Mouse (Mus musculus): Measurements from ENCODE around the gene Adamtsl2. TPM values are rescaled to one million over a fixed set of nuclear protein-coding genes. Genes with fewer than 3 reads are reported as not detected.

Gene Adamtsl2
- total RNA-seq (2015), result not detected in 2 replicates
- total RNA-seq (2017), result not detected in 2 replicates

DNA sequence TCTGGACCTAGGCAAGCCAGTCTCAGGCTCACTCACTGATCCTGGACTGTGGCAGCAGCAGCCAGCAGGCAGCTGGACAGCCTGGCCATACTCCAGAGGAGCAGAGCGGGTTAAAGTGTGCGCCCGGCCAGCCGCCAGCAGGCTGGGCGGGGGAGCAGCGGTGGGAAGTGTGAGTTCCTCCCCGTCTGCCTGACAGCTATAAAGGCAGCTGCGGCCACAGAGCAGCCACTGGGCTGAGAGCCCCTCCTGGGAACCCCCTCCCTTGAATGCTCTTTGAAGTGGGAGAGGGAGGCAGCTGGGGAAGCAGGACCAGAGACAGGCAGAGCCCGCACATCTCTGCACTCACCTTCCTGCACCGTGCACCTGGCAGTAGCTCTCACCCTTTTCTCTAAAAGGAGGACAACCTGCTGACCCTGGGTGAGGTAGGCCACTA is at the start of gene Adamtsl2:
Gene Adamtsl2, plus strand, starts transcription at position 228 of the 433 bp plus-strand sequence.
- no peak; the same call in 1 of the 2 replicates for ATAC-seq (replicated peaks; ENCODE audit: poor library complexity)

DNA sequence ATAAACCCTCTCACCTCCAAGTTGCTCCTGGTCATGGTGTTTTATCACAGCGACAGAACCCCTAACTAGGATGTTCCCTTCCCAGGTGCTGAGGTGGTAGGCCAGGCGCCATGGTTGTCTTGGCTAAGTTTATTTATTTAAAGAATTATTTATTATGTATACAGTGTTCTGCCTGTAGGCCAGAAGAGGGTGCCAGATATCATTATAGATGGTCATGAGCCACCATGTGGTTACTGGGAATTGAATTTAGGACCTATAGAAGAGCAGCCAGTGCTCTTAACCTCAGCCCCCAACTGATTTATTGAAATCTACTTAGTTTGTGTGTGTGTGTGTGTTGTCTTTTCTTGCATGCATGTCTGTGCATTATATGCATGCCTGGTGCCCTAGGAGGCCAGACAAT is 46.8 kb upstream of the Adamtsl2 start:
- ATAC-seq (replicated peaks; ENCODE audit: poor library complexity), result no peak

DNA sequence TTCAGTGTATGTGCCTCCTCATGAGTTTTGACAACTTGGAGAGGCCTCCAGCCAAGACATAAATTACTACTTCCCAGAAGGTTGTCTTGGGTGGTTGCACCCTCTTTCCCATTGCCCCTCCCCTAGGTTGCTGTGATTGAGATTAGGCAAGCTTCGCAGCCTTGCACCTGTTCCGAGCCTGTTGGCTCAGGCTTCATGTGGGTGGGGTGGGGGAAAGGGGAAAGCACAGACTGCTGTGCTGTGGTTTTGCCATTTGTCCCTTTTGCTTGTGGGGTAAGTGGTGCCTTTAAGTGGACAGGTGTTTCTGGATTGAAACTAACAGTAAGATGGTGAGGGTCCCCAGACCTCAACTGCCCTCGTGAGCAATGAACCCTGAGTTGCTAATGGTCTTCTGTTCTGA is 43.2 kb upstream of the Adamtsl2 start:
- ATAC-seq (replicated peaks; ENCODE audit: poor library complexity), result no peak

DNA sequence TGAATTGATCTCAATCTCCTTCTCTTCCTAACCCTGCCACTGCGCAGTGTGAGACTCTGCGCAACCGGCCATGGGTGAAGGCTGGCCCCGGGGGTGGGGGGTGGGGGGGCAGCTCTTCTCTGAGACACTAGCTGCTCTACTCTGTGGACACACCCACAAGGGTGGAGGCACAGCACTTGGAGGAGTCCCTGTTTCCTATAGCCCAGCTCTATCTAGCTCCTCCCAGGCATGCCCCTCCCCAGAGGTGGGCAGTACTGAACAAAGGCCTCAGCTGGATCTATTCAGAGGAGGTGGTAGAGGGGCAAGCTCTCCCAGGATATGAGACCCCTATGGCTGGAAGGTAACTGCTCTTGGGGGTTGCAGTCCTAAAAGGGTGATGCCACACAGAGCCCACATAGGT is 42.2 kb upstream of the Adamtsl2 start:
- ATAC-seq (replicated peaks; ENCODE audit: poor library complexity), result no peak

DNA sequence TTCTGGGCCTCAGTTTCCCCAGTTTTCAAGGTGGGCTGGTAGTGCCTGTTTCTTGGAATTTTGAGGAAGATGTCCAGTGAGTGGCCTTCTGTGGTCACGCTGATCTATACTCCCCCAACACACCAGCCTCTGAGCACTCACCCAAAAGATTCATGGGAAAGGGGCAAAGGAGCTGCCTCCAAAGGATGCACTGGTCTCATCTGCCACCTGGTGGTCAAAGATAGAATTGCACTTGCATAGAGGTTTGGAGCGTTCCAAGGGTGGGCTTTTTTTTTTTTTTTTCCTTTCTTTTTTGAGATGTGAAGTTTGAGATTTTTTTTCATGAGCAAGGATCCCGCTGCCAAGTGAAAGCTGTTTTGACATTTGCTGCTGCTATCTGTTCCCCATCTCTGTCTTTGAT is 40.6 kb upstream of the Adamtsl2 start:
- ATAC-seq (replicated peaks; ENCODE audit: poor library complexity), result peak; percentile 68

DNA sequence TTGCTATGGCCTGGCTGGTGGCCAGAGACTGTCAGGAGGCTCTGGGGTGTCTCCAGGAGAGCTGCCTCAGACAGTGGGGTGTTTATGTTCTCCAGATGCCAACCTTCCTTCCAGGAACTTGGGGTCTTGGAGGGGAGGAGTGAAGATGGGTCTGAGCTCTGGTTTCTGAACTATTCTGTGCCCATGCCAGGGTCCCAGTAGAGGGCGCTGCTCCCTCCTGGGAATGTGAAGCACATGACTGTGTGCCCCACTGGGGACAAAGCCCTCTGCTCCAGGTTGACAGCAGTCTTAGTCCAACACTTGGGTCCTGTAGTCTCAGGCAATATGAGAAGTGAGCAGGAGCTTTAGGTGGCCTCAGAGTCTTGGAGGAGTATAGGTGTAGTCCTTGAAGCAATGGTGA is 39.9 kb upstream of the Adamtsl2 start:
- ATAC-seq (replicated peaks; ENCODE audit: poor library complexity), result no peak

DNA sequence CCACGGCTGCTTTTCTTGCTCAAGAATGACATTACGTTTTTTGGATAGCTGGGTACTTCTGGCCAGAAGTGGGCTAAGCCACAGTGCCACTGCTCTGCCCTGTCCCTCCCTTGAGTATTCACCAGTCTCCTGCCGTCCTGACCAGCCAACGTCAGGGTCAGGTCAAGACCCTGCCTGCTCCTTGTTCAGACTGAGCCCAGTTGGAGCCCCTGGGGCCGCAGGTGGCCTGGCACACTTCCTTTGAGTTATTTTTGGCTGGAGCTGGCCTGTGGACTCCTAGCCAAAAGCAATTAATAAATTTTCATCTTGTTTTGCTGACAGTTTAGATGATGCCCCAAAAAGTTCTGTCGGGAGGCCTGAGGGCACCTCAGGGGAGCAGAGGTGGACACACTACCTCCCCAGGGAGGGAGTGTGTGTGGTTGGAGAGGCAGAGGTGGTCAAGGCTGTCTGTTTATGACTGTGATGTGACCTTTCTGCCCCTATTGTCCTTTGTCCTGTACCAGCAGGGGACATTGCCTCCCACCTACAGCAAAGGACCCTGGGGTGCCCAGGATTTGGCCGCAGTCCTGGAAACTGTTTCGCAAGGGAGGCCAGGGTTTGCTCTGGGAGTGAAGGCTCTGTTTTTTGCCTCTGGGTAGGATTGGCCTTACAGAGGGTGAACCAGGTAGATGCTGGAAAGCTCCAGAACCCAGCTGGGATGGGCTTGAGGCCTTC is 36.9 kb upstream of the Adamtsl2 start:
- no peak for ATAC-seq (replicated peaks; ENCODE audit: poor library complexity)

DNA sequence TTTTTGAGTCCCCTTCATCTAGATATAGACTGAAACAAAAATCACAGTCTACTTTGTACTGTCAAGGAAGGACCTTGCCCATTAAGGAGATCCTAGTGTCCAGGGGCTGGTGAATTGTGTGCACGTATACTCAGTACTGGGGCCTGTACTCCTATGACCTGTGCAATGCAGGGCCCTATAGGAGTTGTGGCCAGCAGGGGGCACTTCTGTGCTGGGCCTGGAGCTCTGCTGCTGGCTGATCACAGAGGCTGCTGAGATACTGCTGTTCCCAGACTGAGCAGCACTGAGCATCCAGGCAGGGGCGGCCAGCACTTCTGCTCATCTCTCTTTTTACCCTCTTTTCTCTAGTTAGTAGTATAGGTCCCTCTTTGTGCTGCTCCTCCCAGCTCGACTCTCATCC is 35.7 kb upstream of the Adamtsl2 start:
- ATAC-seq (replicated peaks; ENCODE audit: poor library complexity), result peak; percentile 74

DNA sequence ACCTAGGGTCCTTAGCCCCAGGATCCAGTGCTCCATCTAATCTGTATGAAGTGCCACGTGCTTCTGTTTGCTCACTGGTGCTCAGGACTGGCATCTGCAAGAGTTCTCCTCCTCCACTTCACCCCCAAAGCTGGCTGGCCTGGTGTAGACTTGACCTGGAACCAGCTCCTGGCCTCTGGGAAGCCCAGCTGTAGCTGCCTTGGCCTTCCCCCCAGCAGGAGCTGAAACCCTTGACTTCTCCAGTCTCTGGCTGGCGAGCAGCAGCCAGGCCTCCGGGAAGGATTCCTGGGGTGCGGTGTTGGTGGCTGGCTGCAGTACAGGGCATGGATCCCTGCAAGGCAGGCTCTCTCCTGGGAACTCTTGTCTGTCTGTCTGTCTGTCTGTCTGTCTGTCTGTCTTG is 35.0 kb upstream of the Adamtsl2 start:
- no peak for ATAC-seq (replicated peaks; ENCODE audit: poor library complexity)

DNA sequence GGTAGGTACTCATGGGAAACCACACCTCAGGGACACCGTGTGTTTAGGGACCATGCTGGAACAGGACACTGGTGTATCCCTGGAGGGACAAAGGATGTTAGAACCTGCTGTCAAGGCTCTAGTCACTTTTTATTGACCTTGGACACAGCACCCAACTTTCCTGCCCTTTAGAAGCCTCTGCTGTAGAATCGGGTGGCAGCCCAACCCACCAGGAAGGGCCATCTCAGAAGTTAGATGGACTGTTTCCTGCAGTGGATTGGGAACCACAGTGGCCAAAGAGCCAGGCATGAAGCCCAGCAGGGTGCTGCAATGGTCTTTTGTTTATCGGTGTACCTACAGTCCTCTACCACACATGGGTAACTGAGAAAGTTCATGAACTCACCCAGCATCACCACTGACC is 34.5 kb upstream of the Adamtsl2 start:
- ATAC-seq (replicated peaks; ENCODE audit: poor library complexity), result no peak

DNA sequence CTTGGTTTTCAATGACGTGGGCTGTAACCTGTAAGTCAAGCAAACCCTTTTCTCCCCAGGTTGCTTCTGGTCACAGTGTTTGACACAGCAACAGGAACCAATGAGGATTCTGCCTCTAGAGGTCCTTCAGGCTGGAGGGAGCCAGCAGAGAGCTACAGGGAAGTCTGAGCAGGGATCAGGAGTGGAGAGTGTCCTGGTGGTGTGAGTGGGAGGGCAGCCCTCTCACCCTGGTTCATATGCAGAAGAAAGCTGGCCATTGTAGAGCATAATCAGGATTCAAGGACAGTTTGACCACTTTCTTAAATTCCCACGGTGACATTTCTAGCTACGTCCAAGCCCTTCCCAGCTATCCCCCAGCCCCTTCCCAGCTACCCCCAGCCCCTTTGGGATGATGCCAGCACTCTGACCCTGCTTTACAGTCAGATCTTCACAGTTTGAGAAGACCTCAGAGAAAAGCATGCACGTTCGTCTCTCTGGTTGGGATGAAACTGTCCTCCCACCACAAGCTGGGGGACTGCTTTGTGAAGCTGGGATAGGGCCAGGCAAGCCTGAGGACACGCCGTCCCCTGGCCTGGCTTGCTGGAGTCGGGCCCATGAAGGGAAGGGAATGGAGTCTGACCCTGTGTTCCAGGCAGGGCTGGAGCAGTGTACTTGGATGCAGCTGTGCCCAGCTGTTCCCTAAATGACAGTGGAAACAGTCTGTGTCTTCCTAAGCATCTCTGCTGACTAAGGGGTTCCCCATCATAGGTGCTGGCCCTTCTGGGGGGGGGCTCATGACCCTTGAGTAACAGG is 33.0 kb upstream of the Adamtsl2 start:
- ATAC-seq (replicated peaks; ENCODE audit: poor library complexity), result no peak

DNA sequence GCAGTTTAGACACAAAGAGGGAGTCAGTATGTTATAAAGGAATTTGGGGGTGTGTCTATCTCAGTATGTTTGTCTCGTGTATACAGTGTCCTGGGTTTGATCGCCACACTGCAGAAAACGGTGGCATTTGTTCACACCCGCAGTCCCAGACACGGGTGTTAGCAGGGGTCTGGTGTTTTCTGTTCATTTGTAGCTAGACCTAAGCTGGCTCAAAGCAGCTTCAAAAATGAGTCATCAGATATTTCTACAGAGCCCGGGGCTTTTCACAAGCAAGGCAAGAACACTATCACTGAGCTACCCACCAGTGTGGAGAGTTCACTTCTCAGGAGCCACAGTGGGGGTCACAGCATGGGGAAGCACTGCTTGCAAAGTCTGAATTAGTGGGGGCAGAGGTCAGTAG is 29.8 kb upstream of the Adamtsl2 start:
- no peak for ATAC-seq (replicated peaks; ENCODE audit: poor library complexity)

DNA sequence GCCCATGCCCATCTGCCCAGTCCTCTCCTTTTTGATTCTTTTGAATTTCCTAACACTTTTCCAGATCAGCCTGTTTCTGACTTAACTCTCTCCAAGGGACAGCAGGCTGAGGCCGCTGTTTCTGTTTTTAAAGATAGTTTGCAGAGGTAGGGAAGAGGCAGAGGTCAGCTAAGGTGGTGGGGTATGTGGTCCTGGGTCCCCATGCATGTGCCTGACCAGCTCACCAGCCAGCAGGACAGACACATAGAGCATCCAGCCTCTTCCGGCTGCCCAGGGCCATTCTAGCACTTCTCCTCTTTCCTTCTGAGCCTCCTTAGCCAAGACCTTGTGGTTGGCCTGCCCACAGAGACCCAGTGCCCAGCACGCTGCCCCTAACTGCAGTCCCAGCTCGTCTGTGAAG is 20.9 kb upstream of the Adamtsl2 start:
- no peak for ATAC-seq (replicated peaks; ENCODE audit: poor library complexity)

DNA sequence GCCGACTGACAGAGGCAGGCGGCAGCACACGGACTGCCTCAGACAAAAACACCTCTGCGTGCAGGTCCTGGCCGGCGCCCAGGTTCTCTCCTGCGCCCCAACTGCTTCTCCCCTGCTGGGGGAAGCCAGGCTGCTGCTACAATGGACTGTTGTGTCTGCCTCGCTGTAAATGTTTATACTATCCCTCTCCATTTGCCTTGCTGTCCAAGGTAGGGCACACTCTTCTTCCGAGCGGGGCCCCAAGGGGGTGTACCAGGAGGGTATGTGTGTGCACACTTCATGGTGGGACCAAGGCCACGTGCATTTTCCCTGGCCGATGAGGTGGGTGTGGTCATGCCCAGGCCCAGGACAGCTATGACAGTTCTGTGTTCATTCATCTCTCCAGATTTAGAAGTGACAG is 20.4 kb upstream of the Adamtsl2 start:
- no peak for ATAC-seq (replicated peaks; ENCODE audit: poor library complexity)

DNA sequence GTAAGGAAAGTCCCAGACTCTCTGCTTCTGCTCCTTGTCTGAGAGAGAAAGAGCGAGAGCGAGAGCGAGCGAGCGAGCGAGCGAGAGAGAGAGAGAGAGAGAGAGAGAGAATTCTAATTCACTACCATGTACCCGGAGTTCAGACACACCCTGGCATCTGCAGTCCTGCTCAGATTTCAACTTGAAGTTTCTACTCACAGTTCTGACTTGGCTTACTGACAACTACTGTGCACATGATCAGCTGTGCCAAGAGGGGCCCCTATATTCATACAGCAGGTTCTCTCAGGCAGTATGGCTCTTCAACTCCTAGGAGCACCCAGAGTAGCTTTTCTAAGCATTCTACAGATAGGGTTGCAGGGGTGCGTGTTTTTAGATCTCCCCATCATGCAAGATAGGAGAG is 20.0 kb upstream of the Adamtsl2 start:
- ATAC-seq (replicated peaks; ENCODE audit: poor library complexity), result no peak

DNA sequence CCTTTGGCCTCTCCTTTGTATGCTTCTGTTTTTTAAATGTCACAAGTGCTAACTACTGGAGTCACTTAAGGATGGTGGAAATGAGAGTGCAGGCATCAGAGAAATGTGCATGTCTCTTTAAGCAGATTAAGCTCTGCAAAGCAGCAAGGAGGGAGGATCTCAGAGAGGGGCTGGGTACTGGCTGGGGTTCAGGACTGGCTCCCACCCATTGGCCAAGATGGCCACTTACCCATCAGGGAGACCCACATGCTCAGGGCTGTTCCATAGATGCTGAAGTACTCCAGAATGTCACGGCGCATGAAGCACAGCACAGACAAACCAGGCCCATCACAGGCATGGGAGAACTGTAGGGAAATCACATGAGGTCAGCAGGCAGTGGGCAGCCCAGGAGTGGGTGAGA is 12.1 kb upstream of the Adamtsl2 start:
- ATAC-seq (replicated peaks; ENCODE audit: poor library complexity), result no peak

DNA sequence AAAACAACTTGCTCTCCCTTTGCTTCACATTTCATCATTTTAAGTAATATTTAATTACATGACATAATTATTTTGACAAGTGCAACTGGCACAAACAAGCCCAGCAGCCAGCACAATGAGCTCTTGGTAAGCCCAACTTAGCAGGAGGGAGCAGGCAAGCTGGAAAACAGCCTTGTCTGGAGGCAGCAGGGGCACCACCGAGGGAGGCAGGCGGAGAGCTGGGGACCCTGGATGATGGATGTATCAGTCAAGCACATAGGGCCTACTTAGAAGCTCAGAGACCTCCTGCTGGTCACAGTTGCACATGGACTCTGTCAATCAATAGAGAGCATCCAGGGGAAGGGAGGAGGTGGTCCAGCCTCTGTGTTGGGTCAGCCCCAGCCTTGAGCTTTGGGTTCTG is 11.2 kb upstream of the Adamtsl2 start:
- ATAC-seq (replicated peaks; ENCODE audit: poor library complexity), result no peak

DNA sequence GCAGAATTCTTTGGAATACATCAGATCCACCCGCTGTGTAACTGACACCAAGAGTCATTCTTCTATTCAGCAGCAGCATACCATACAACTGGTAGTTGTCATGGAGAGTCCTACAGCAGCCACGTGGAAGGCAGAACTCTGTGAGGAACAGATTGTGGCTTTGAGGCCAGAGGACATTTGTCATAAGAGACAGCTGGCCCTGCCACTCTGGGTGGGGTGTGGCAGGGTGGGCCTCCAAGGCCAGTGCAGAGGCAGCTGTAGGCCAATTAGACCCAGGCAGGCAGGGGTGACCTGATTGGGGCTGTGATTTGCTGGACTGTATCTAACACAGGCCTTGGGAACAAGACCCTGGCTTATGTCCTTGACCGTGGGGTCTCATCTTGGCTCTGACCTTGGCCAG is 9.5 kb upstream of the Adamtsl2 start:
- ATAC-seq (replicated peaks; ENCODE audit: poor library complexity), result no peak

DNA sequence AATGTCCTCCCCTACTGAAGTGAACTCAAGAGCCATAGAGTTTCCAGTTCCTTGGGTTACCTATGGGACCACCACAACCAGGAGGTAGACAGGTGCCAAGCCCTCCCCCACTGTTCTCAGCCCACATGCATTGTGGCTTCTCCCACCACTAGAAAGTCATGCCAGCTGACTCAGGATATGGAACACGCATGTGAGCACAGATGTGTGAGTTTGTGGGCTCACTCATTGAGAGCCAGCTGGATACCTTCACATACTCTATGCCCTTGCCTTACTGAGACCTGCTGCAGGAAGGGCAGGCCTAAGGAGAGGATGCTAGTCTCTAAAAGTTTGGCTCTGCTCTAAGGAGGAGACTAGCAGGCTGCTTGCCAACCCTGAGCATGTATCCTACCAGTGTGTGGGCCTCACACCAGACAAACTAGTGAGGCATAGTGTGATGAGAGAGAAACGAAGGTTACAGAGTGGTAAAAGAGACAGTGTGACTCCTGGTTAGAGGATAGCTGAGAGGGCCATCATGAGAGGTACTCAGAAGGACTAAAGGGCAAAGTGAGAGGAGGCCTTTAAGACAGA is 8.8 kb upstream of the Adamtsl2 start:
- ATAC-seq (replicated peaks; ENCODE audit: poor library complexity), result no peak

DNA sequence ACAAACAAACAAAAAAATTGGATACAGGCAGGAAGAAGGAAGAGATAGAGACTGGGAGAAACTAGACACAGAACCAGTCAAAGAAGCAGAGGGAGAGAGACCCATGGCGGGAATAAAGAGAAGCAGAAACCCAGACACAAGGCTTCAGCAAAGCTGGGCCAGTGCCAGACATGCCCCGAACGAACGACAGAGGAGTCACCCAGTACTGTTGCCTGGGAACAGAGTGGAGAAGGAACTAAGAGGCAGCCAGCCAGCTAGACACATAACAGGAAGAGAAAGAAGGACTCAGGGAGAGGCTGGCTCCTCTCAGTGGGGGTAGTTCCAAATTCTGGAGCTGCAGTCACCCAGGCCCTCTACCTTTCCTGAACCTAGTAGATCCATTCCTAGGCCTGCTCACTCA is 8.0 kb upstream of the Adamtsl2 start:
- ATAC-seq (replicated peaks; ENCODE audit: poor library complexity), result peak; percentile 80

DNA sequence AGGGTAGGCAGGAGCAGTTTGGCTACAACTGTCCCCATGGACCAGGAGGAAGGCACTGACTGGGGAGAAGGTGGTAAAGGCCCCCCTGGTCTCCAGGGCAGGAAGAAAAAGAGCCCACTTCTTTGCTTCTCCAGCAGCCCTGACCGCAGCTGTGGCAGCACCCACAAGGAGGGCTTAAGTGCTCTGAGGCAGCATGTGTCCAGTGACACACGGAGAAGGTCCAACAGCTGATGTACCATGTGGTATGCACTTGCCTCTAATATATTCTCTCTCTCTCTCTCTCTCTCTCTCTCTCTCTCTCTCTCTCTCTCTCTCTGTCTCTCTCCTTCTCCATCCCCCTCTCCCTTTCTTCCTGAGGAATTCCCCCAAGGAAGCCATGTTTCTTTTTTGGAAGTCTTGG is 7.2 kb upstream of the Adamtsl2 start, which contains the start of gene Mymk:
Gene Mymk, minus strand, starts transcription at position 202 of the 400 bp plus-strand sequence.
- no peak for ATAC-seq (replicated peaks; ENCODE audit: poor library complexity)

DNA sequence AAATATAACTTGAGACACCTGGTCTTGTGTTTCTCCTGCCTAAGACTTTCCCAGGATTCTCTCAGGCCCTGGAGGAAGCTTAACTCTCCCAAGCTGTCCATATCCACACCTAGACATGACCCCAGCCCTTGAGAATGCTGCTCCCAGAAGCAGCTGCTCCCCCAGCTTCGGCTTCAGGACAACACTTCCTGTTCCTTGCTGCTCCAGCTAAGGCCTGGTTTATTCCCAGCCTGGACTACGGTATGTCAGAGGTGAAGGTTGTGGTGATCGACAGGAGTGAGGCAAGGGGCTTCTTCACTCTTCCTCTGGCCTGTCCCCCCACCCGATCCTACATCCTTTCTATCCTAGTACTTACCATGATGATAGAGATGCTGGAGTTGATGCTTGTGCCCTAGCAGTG is 5.8 kb upstream of the Adamtsl2 start:
- no peak for ATAC-seq (replicated peaks; ENCODE audit: poor library complexity)

Data from megakaryocyte progenitor cell, adult 5-6 weeks (primary cell).